Mouse (Mus musculus) cerebellum, adult 11-12 months (tissue): Measurements from ENCODE around the gene Plekhd1.

Source experiments
- DNase-seq: peaks from one replicate; pipeline ENCODE4 v3.0.0; 2022

Gene Plekhd1

DNA sequence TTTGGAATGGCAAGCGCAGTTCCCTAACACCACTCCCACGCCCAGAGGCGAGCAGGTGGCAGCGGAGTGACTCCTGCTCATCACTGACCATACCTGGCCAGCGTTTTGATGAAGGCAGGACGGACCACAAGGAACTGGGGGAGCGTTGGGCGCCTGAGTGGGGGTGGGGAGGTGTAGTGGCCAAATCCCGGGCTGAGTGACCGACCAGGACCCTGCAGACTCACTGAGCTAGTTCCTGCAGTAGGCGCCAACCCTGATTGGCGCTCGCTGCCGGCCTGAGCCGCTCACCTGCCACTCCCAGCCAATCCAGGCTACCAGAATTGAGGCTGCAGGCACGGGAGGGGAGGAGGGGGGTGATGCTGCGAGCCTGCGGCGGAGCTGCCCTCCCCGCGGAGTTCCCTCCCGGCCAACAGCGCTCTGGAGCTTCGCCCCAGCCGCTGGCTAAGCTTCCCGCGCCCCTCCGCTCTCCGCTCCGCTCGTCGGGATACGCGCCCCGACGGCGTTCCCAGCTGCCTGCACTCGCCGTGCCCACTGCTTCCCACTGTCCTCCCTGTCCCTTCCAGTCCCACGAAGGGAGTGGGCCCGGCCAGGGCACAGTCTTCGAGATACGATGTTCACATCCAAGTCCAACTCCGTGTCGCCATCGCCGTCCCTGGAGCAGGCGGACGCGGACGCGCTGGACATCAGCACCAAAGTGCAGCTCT lies at the start of gene Plekhd1:
Gene Plekhd1, plus strand, starts transcription at position 323 of the 704 bp plus-strand sequence.
- peak; percentile 78 for DNase-seq

DNA sequence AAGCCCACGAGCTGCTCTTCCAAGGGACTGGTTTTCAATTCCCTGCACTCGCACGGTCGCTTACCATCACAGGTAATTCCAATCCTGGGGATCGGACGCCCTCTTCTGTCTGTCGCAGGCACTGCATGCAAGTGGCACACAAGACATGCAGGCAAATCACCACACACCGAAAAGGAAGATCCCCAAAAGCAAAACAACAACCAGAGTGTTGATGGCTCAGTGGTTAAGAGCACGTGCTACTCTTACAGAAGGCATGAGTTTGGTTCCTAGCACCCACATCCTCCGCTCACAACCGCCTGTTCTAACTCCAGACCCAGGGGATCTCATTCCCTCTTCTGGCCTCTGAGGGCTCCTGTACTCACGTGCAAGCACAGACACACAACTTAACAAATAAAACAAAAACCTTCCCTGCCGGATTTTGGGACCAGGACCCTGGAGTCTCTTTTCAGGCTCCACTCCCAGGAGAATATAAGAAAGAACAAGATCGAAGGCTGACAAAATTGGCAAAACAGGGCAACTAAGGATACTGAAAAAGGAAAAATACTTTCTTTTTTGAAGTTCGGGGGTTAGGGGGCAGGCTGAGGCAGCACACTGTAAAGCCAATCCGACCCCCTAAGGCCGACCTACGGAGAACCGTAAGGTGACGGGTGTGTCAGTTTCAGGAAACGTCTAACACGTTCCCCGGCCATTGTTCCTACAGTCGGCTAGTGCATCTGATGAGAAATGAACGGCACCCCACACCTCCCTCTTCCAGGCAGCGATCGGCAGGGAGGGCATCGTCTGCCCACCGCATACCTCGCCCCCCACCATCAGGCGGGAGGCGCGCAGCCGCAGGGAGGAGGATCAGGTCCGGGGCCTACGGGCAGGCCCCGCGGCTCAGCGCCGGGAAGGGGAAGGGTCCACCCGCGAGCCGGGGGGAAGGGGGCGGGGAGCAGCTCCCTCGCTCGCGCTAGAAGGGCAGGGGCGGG lies 49.4 kb upstream of the Plekhd1 start:
- peak; percentile 45 for DNase-seq

GRCm38 (mm10) chr12:80643693-80644505 lies 48.5 kb upstream of the Plekhd1 start, which contains the start of the genes Slc39a9 and Erh:
Gene Slc39a9, plus strand, starts transcription at chr12:80643883.
Gene Erh, minus strand, starts transcription at chr12:80644341.
- peak; percentile 92 for DNase-seq

GRCm38 (mm10) chr12:80644506-80644868 lies 47.9 kb upstream of the Plekhd1 start:
- DNase-seq, result no peak

GRCm38 (mm10) chr12:80646377-80646776 lies 46.0 kb upstream of the Plekhd1 start:
- DNase-seq, result no peak

GRCm38 (mm10) chr12:80653951-80654658 lies 38.3 kb upstream of the Plekhd1 start:
- DNase-seq, result peak; percentile 46

DNA sequence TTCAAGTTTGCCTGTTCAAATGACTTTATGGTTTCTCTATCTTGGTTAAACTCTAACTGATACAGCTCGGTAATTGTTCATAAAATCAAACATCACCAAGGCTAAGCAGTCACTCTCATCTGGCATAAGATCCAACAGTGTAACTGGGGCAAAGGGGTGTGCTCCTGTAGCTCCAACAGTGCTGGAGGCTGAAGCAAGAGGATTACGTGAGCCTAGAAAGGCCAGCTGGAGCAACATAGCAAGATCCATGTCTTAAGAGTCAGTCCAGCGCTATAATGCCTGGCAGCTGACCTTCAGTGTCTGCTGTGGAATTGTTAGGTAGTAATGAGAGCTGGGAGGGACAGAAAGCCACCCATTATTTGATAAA lies 37.7 kb upstream of the Plekhd1 start:
- DNase-seq, result no peak

GRCm38 (mm10) chr12:80658661-80659060 lies 33.7 kb upstream of the Plekhd1 start:
- no peak for DNase-seq

DNA sequence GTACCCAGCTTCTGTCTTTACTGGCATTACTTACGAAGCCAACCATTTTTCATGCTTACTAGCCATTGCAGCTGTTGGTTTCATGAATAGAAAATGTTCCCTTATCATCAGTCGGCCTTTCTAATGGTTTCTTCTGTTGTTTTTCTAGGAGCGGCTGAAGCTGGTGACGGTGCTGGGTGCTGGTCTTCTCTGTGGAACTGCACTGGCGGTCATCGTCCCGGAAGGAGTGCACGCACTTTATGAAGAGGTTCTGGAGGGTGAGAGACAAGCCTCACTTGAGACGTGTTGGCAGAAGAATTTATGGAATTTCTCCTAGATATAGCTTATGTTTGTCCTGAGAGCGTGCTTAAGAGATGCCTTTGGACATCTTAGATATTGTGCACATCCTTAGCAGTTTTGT lies 30.1 kb upstream of the Plekhd1 start:
- DNase-seq, result no peak

DNA sequence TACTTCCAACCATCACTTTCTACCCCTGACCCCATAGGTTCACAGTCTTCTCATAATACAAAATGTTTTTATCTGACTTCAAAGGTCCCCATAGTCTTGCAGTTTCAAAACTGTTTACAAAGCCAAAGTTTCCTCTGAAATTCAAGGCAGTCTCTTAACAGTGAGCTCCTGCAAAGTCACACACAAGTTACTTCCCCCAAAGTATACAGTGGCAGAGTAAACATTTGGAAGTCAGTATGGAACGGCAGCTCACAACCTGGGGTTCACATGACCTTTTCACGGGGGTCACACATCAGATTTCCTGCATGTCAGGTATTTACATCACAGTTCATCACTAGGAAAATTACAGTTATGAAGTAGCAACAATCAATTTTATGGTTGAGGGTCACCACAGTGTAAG lies 28.5 kb upstream of the Plekhd1 start:
- DNase-seq, result no peak

DNA sequence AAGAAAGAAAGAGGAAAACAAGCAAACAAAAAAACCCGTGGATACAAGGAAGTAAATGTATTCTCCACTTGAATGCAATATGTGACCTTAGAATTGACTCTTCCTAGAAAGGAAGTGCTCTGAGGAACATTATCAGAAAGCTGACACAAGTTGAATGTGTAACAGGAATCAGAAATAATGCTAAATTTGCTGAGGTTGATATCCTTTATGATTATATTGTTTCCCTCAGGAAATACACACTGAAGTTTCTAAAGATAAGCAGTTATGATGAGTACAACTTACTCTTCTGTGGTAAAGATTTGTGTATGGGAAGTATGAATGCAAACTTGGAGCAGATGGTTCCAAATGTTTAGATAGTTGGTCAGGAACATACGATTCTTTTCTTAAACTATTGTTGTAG lies 24.0 kb upstream of the Plekhd1 start:
- no peak for DNase-seq

DNA sequence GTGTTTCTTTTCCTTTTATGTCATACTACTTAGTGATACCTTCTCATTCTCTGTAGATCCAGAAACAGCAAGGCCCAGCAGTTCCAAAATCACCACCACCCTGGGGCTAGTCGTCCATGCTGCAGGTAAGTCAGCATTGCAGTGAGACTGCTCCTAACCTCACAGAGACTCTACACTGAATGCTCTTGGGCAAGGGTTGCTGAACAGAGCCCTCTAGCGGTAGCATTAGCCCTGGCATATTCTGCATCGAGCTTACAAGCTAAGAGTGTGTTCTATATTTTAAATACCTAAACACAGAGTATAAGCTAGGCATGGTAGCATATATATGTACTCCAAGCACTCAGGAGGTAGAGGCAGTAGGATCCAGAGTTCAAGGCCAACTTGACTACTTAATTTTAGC lies 19.2 kb upstream of the Plekhd1 start:
- DNase-seq, result no peak

DNA sequence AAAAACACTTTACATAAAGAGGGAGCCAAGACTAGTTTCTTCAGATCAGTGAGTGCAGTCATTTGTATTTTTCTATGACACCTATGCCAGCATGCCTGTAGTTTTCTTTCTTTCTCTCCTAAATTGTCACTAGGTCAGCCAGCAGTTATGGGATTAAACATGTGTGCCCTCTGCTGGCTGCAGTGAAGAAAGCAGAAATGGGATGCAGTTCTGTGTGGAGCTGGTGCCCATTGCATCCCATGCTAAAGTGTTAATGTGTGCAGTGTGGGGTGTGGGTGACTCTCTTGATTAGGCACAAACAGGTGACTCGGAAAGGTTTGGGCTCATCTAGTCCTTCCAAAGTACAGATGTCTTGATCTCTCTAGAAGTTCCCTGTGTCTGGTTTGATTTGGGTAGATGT lies 11.1 kb upstream of the Plekhd1 start:
- DNase-seq, result no peak

GRCm38 (mm10) chr12:80683554-80683953 lies 8.8 kb upstream of the Plekhd1 start:
- no peak for DNase-seq

DNA sequence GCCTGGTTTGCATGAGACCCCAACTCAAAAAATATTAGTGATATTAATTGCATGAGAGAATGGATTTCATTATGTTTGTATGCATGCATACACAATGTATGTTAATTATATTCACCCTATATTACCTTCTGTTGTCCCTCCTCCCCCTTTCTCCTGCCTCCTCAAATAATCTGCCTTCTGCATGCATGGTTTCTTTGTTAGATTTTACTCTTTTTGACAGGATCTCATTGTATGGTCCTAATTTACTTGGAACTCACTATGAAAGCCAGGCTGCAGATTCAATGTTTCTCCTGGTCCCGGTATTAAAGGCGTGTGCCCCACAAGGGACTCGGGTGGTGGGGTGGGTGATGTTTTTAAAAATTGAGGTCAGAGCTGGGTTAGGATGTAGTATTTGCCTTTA lies 8.1 kb upstream of the Plekhd1 start:
- DNase-seq, result no peak

DNA sequence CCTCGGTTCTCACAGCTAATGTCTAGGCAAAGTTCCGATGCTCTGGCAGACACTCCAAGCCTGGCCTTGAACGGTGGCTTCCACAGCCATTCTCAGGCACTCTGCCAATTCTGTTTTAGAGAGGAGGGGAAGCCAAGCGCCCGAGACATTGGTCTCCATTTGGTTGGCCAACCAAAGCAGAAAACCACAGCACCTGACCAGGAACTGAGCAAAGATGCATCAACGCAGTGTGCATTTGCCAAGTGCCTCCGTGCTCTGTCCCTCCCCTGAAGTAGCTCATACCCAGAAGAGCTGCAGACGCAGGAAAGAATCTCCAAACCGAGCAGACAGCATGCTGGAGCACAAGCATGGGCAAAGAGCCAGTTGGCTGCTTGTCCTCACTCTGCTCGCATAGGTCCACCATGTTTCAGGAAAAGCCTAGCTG lies 4.6 kb upstream of the Plekhd1 start:
- DNase-seq, result peak; percentile 69

DNA sequence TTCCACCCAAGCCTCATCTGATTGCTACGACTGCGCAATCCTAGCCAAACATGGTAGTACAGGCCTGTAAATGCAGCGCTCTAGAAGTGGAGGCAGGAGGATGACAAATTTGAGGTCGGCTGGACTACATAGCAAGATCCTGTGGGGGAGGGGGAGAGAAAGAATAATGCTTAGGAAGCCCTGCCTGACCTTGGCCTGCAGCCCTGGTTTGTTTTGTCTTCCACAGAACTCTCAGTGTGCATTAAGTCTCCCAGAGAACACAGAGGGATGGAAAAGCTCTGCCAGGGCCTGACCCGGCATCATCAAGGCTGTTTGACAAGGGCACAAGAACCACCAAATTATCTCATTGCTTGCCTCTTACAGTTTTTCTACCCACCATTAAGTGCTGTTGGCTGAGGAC lies 2.7 kb upstream of the Plekhd1 start:
- DNase-seq, result no peak

- DNase-seq, result no peak
Measured at GRCm38 (mm10) chr12:80691671-80692091, 710 bp upstream of the Plekhd1 start.

- no peak for DNase-seq
Measured at GRCm38 (mm10) chr12:80693700-80694099, 1.3 kb downstream of the Plekhd1 start.

GRCm38 (mm10) chr12:80695004-80695403 lies 2.6 kb downstream of the Plekhd1 start:
- no peak for DNase-seq

DNA sequence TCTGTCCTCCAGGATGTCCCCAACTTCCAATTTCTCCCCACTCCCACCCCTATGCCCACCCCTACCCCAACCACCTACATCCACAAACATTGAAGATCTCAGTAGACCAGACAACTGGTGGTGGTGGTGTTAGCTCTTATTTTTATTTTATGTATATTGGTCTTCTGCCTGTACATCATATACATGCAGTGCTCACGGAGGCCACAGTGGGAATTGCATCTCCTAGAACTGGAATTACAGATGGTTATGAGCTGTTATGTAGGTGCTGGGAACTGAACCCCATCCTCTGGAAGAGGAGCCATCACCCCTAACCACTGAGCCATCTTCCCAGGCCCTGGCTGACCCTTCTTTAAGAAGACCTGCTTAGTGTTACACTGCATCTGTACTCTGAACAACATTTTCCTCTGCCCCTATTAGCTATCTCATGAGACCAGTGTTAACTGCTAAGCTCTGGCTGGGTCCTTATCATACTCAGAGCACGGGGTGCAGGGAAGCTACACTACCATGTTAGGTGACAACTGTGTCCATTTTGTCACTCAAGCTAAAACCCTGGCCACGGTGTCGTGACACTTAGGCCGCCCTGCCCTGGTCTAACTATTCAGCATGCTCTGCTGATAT lies 6.2 kb downstream of the Plekhd1 start:
- DNase-seq, result no peak

DNA sequence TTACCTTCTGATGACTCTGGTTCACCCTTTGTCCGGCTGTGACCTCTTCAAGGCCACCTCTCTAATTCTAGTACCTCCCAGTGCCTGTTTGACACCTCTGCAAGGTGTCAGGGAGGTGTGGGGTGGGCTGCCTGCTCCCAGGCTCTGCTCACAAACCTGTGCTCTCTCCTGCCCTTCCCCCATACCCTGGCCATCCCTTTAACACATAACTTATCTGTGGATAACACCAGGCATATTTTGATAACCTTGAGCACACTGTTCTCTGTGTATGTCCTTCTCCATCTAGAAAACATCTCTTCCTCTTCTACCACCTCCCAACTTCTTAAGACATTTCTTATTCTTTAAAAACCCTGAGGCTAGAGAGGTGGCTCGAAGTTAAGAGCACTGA lies 6.7 kb downstream of the Plekhd1 start:
- DNase-seq, result no peak
